Mouse (Mus musculus) left cerebral cortex, postnatal 14 days (tissue): ENCODE data around the gene Gpr142. TPM values are rescaled to one million over a fixed set of nuclear protein-coding genes. Genes with fewer than 3 reads are reported as not detected.

ENCODE experiments used
- DNase-seq, 2 experiments: peaks; one replicate each; pipeline ENCODE4 v3.0.0; 2021 to 2022; ENCODE audit warnings: low spot score in 2 of 2, mixed read lengths in 1 of 2
- intact Hi-C: fragments of 180-260 bp; cut with DNase I; formaldehyde crosslinking; loops from one replicate; pipeline ENCODE4 v1.15.1; 2025
- total RNA-seq, 2 experiments: library from RNA; stranded (reverse); gene quantifications; 2 replicates each; pipeline ENCODE4 v1.2.3; 2021

Gpr142 gene
- total RNA-seq, 2 experiments from 2014 or later = not detected

- no peak for DNase-seq
Observed at GRCm38 (mm10) chr11:114826686-114827085, 28.0 kb downstream of the Gpr142 start.

GRCm38 (mm10) chr11:114829499-114830432, 31.0 kb downstream of the Gpr142 start:
- intact Hi-C loops = no loop called here
- DNase-seq = no peak

More at GRCm38 (mm10) chr11:114826686-114827085, 28.0 kb downstream of the Gpr142 start:
- intact Hi-C loops = no loop called here

DNA sequence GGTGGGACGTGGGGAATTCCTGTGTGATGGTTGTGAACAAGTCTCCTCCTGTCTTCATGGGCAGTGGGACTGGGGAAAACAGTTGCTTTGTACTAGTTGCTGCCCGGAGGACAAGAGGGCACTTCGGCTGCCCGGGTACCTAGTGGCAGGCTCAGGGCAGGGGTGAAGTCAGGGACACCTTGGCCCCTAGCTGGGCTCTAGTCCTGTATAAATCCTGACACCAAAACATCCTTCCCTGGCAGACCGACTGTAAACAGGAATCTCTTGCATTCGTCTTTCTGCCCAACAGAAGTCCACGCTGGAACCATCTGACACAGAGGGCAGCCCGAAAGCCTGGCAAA, 31.7 kb downstream of the Gpr142 start:
- intact Hi-C loops = no loop called here
- DNase-seq = no peak

DNA sequence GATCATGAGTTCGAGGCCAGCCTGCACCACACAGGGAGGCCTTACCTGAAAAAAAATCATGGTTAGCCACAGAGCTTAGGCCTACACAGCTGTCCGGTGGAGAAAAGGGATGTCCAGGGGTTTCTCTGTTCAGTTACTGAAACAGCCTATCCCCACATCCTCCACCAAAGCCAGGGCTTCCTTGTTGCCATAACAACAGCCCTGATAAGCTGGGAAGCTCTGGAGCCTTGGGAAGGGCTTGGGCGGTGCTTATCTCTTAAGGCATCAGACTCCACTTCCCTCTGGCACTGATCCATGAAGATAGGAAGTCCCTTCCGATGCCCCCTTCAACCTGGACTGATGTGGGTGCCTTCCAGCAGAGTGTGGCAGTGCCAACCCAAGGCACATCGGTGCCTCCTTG, 34.4 kb downstream of the Gpr142 start:
- intact Hi-C loops = no loop called here
- no peak for DNase-seq

GRCm38 (mm10) chr11:114843818-114844463, 45.2 kb downstream of the Gpr142 start:
- peak; percentile 30 to 47 for DNase-seq
- intact Hi-C loops = no loop called here

DNA sequence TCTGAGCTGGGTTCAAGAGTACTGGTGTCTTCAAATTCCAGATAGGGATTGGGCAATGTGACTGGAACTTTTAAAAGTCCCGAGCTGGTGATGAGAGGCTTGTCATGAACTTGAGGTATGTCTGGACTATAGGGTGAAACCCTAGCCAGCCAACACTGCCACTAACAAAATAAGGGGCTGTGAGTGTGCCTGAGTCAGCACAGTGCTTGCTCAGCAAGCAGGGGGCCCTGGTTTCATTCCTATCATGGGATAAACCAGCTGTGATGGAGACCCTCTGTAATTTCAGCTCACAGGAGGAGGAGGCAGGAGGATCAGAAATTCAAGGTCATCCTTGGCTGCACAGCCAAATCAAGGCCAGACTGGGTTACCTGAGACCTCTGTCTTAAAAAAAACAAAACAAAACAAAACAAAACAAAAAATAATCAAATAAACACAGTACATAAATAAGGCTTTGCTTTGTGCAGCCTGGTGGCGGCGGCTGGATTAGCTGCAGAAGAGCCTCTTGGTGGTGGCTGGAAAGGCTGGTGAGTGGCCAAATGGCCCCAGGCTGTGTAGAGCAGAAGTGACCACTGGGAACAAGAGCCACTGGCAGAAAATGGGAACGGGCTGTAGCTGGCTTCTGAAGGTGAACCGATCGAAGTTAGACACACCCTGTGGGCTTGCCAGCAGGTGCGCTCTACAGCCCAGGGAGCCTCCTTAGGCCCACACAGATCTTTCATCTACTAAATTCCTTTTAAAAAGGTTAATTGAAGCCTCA, 45.9 kb downstream of the Gpr142 start:
- DNase-seq = no peak
- intact Hi-C loops = no loop called here

GRCm38 (mm10) chr11:114846336-114846735, 47.6 kb downstream of the Gpr142 start:
- intact Hi-C loops = no loop called here
- DNase-seq = no peak

GRCm38 (mm10) chr11:114847008-114847407, 48.3 kb downstream of the Gpr142 start:
- no peak for DNase-seq
- intact Hi-C loops = no loop called here

DNA sequence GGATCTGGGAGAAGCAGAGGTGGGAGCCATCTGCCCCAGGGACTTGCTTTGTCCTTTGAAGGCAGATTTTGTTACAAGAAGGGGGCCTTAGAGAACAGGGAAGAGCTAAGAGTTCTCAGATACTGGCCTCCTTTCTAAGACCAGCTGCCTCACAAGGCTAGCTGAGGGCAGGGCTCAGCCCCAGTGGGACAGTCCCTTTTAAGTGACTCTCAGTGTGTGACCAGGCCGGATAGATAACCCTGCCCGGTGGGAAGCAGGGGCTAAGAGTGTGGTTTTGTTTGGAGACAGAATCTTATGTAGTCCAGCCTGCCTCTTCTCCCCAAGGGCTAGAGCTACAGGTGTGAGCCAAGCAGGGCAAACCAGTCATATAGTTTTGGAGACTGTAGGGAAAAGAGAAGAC, 50.8 kb downstream of the Gpr142 start:
- no peak for DNase-seq
- intact Hi-C loops = no loop called here

DNA sequence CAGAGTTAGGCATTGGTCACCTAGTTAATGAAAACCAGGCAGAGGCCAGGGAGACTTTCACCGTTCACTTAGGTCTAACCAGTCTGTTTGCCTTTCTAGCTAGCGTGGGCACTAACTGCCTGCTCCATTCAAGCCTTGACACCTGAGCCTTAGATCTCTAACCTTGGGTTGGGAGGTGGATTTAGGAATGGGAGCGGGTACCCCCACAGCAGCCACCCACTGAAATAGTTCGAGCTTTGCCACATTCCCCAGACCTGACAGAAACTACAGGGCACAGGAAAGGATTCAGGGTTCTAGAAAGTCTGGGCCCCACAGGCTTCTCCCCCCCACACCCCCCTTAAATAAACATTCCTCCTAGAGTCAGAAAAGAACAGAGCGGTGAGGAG, 51.3 kb downstream of the Gpr142 start:
- intact Hi-C loops = no loop called here
- DNase-seq = no peak

GRCm38 (mm10) chr11:114850452-114851268, 51.9 kb downstream of the Gpr142 start, which contains the start of gene Gprc5c:
Gene Gprc5c, plus strand, starts transcription at chr11:114851152.
- intact Hi-C loops = no loop called here
- DNase-seq = no peak

GRCm38 (mm10) chr11:114851269-114851607, 52.5 kb downstream of the Gpr142 start:
- intact Hi-C loops = no loop called here
- no peak for DNase-seq

DNA sequence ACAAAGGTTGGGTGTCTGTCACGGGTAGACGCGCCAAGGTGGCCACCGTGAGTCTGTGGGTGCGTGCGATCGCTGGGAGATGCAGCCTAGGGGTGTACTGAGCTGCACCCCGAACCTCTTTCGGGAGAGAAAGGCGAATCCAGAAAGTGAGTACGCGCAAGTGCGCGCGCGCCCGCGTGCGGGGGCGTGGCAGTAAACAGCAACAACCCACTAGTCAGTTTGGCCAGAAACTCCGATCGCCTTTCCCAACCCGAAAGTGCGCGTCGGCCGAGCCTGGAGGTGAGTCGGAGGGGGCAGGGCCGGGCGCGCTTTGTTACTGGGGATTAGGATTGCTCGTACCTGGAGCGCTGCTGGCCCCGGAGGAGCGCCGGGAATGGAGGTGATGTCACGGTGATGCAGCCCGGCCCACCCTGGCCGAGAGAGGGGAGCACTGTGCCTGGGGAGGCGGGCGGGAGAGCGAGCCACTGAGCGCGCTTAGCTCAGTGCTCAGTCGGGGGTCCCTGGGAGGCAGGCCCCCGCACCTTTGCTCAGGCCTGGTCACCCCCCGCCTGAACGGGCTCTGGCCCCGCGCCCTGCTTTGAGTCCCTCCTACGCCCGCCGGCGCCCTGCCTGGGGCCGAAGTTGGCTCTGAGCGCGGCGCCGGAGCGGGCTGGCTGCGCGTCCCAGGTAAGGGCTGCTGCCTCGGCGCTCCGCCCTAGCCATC, 53.0 kb downstream of the Gpr142 start:
- intact Hi-C loops = no loop called here
- no peak for DNase-seq

DNA sequence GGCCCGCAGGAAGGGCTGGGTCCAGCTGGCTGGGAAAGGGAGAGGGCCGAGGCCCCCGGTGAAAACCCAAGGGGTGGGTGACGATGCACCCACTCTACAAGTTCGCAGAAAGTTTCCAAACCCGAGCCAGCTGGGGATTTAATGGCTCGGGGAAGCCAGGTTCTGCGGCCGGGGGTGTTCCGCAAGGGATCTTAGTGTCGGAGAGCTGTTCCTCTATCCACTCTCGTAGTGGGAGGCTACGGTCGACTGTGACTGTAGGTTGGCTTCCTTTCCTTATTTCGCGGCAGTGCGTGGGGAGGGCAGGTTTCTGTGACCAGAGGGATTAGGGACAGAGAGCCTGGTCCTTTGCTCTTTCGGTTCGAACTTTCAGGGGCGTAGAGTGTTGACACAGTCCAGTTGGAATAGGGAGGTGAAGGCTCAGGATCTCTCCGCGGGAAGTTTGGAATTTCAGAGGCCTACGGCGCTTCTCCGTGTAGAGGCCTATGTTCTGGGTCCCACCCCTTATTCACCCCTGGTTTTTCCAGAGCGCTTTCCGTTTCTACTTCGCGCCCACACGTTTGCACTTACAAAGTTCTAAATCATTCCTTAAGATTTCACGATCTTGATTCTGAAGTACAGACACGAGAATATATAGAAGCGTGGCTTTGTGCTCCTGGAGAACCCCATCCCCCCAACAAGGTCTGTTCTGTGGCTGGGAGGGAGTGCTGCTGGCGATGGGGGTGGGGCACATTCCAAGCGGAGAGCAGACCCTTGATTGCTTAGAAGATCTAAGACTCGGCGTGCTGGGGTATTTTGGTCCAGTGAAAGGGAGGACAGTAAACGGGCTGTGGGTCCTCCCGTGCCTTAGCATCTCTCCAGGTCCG, 53.8 kb downstream of the Gpr142 start:
- intact Hi-C loops = no loop called here

DNA sequence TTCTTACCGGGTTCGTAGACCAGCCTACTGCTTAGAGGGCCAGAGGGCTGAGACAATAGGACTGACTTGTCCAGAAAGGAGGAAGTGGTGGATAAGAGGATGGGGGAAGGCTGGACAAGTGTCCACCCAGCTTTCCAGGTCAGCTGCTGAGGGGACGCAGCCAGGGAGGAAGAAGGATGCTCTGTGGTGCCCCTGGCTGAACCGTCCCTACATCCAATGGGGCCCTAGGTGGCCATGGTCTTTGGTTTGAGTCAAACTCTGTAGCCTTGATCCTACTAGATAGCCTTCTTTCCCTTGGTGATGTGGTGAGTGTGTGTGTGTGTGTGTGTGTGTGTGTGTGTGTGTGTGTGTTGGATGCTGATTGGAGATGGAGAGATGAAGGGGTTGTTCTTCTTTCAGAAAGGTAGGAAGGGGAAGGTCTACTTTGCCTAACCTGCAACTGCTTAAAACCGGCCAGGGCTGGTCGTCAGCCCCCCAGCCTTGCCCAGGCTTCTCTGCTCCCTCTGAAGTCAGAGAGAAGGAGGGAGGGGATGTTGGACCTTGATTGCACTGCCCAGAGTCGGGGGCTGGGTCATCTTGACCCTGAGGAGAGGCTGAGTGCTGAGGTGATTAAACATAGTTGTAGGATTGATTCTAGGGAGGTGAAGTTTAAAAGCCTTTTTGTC, 54.6 kb downstream of the Gpr142 start:
- intact Hi-C loops = no loop called here

More for the DNA sequence above, 53.8 kb downstream of the Gpr142 start:
- DNase-seq = no peak

GRCm38 (mm10) chr11:114854581-114854980, 55.9 kb downstream of the Gpr142 start:
- intact Hi-C loops = no loop called here
- DNase-seq = no peak

More for the DNA sequence above, 54.6 kb downstream of the Gpr142 start:
- no peak for DNase-seq

DNA sequence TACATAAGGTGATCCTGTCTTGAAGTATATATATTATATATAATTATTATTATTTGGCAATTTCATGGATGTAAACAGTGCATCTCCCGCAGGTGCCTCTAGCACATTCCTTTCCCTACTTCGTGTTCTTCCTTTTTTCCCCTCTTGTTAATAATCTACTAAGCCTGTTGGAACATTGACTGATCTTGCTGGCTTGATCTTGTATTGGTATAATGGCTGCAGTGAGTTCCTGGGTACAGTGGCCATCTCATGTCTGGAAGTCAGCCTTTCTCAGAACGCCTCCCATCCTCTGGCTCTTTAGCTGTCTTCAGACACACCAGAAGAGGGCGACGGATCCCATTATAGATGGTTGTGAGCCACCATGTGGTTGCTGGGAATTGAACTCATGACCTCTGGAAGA, 57.4 kb downstream of the Gpr142 start:
- DNase-seq = no peak
- intact Hi-C loops = no loop called here
